Mouse (Mus musculus): Measurements from ENCODE around the gene Mical3. TPM values are rescaled to one million over a fixed set of nuclear protein-coding genes. Genes with fewer than 3 reads are reported as not detected.
A peak's percentile ranks its signal among the peaks of the same experiment; 100 is the strongest.

The Mical3 gene
- 11.8 and 12.8 TPM in 2 replicates for polyA plus RNA-seq (2014; fragmentation: Nextera tagmentation; extraction: Ambion mirVana)

DNA sequence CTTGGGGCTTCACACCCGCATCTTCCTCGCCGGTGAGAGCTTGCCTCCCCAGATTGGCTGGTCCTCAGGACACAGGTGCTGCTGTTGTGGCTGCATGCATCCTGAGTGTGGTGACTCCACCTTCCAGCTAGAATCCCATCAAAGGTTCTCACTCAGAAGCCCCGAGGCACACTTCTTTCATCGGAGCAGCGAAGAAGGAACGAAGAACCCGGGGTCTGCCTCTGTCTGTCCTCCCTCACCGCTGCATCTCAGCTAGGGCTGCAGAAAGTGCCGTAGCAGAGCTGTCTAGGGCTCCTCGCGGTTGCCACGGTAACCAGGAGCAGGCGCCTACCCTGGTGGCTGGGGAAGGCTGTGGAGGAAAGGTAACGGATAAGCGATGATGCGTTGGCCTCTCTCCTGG is at the start of gene Mical3:
Gene Mical3 (minus strand): TSS at position 227 of the 400 bp plus-strand sequence.
- peak; percentile 71 for ATAC-seq (ENCODE audit: low FRiP score)
- WGBS, result 0% methylated on average over 17 of the region's 17 CpGs
- no peak within 1 kb of the TSS for H3K27ac ChIP-seq (ENCODE audit: low read depth, low read length)
- no peaks in the 10 kb centered on the region for H3K36me3 ChIP-seq (ENCODE audit: control insufficient read depth, insufficient read depth, low read length)
- H3K27me3 ChIP-seq (ENCODE audit: control insufficient read depth, insufficient read depth, low read length), result peaks cover 13% of the 10 kb centered on the region; the same call in 1 of the 2 replicates
- H3K9me3 ChIP-seq (ENCODE audit: control insufficient read depth, low read length), result no peaks in the 10 kb centered on the region
- peak; percentile 96 for DNase-seq (ENCODE audit: low spot score, missing footprints)
- peak within 1 kb of the TSS; percentile 59 for H3K9ac ChIP-seq (ENCODE audit: low read length)
- H3K4me2 ChIP-seq, result peak within 1 kb of the TSS; percentile 59
- peak within 1 kb of the TSS; percentile 30 for H3K4me3 ChIP-seq (ENCODE audit: low read depth, low read length)
- peaks cover 14% of the 10 kb centered on the region for H3K4me1 ChIP-seq (ENCODE audit: control insufficient read depth, insufficient read depth, low read length)

GRCm38 (mm10) chr6:121179846-121180245 is 49.0 kb upstream of the Mical3 start:
- no peak overlapping the region for H3K9ac ChIP-seq (ENCODE audit: low read length)
- H3K4me1 ChIP-seq (ENCODE audit: control insufficient read depth, insufficient read depth, low read length), result peaks cover 10% of the 10 kb centered on the region; the same call in 1 of the 2 replicates
- no peaks in the 10 kb centered on the region for H3K27me3 ChIP-seq (ENCODE audit: control insufficient read depth, insufficient read depth, low read length)
- no peak overlapping the region for H3K4me2 ChIP-seq
- ATAC-seq (ENCODE audit: low FRiP score) (no peak), DNase-seq (ENCODE audit: low spot score, missing footprints) (no peak)
- no peak overlapping the region for H3K4me3 ChIP-seq (ENCODE audit: low read depth, low read length)
- H3K36me3 ChIP-seq (ENCODE audit: control insufficient read depth, insufficient read depth, low read length), result no peaks in the 10 kb centered on the region
- H3K9me3 ChIP-seq (ENCODE audit: control insufficient read depth, low read length), result no peaks in the 10 kb centered on the region
- H3K27ac ChIP-seq (ENCODE audit: low read depth, low read length), result no peak overlapping the region
- WGBS, result 77% methylated on average over 7 of the region's 7 CpGs

- no peak for ATAC-seq (ENCODE audit: low FRiP score)
- Histone ChIP-seq H3K4me2 (no peak overlapping the region), H3K36me3 (ENCODE audit: control insufficient read depth, insufficient read depth, low read length) (no peaks in the 10 kb centered on the region), H3K9ac (ENCODE audit: low read length) (no peak overlapping the region), H3K4me1 (ENCODE audit: control insufficient read depth, insufficient read depth, low read length) (0 out of 2 replicates have a peak, but pooled peaks cover 3% of the 10 kb centered on the region), H3K27me3 (ENCODE audit: control insufficient read depth, insufficient read depth, low read length) (no peaks in the 10 kb centered on the region), H3K27ac (ENCODE audit: low read depth, low read length) (no peak overlapping the region), H3K9me3 (ENCODE audit: control insufficient read depth, low read length) (no peaks in the 10 kb centered on the region), H3K4me3 (ENCODE audit: low read depth, low read length) (no peak overlapping the region)
- WGBS, result 59% methylated on average over 7 of the region's 7 CpGs
- DNase-seq (ENCODE audit: low spot score, missing footprints), result peak; percentile 97
Observed at GRCm38 (mm10) chr6:121178700-121179358, 48.0 kb upstream of the Mical3 start.

DNA sequence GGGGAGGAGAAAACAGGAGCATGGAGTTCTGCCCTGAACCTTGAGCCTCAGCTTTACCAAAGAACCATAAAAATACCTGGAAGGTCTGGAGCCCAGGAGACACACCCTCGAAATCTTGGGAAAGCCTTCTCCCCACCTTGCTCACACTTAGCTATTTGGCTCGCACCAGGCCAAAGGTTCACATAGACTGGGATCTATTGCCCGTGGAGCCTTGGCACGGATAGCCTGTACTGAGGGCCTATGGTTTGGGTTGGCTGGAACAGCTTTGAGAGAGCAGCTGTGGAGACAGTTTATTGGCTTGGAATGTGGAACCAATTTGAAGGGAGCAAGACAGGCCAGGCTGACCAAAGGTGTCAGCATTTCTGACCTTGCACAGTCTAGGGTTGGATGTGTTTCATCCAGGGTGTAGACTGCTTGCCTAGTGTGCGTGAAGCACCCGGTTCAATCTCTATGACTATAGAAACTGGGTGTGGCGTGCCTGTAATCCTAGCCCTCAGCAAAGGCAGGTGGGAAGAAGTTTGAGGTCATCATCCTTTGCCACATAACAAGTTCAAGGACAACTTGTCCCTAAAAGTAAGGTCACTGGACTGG is 46.4 kb upstream of the Mical3 start:
- Histone ChIP-seq H3K4me2 (no peak overlapping the region), H3K9me3 (ENCODE audit: control insufficient read depth, low read length) (no peaks in the 10 kb centered on the region), H3K27me3 (ENCODE audit: control insufficient read depth, insufficient read depth, low read length) (no peaks in the 10 kb centered on the region), H3K27ac (ENCODE audit: low read depth, low read length) (no peak overlapping the region), H3K4me1 (ENCODE audit: control insufficient read depth, insufficient read depth, low read length) (0 out of 2 replicates have a peak, but pooled peaks cover 3% of the 10 kb centered on the region), H3K9ac (ENCODE audit: low read length) (no peak overlapping the region), H3K4me3 (ENCODE audit: low read depth, low read length) (no peak overlapping the region), H3K36me3 (ENCODE audit: control insufficient read depth, insufficient read depth, low read length) (no peaks in the 10 kb centered on the region)
- DNase-seq (ENCODE audit: low spot score, missing footprints) (no peak), ATAC-seq (ENCODE audit: low FRiP score) (no peak)
- WGBS, result 85% methylated on average over 7 of the region's 7 CpGs

- Histone ChIP-seq H3K27ac (ENCODE audit: low read depth, low read length) (no peak overlapping the region), H3K36me3 (ENCODE audit: control insufficient read depth, insufficient read depth, low read length) (no peaks in the 10 kb centered on the region), H3K4me3 (ENCODE audit: low read depth, low read length) (no peak overlapping the region), H3K9me3 (ENCODE audit: control insufficient read depth, low read length) (no peaks in the 10 kb centered on the region), H3K4me1 (ENCODE audit: control insufficient read depth, insufficient read depth, low read length) (0 out of 2 replicates have a peak, but pooled peaks cover 3% of the 10 kb centered on the region), H3K9ac (ENCODE audit: low read length) (no peak overlapping the region), H3K4me2 (no peak overlapping the region), H3K27me3 (ENCODE audit: control insufficient read depth, insufficient read depth, low read length) (no peaks in the 10 kb centered on the region)
- DNase-seq (ENCODE audit: low spot score, missing footprints), result no peak
- 87% methylated on average over 4 of the region's 4 CpGs for WGBS
- ATAC-seq (ENCODE audit: low FRiP score), result no peak
Observed at GRCm38 (mm10) chr6:121176731-121177098, 45.9 kb upstream of the Mical3 start.

GRCm38 (mm10) chr6:121176011-121176730 is 45.4 kb upstream of the Mical3 start:
- Histone ChIP-seq H3K4me1 (ENCODE audit: control insufficient read depth, insufficient read depth, low read length) (0 out of 2 replicates have a peak, but pooled peaks cover 3% of the 10 kb centered on the region), H3K36me3 (ENCODE audit: control insufficient read depth, insufficient read depth, low read length) (no peaks in the 10 kb centered on the region), H3K27me3 (ENCODE audit: control insufficient read depth, insufficient read depth, low read length) (no peaks in the 10 kb centered on the region), H3K27ac (ENCODE audit: low read depth, low read length) (no peak overlapping the region), H3K9ac (ENCODE audit: low read length) (no peak overlapping the region), H3K4me2 (no peak overlapping the region), H3K9me3 (ENCODE audit: control insufficient read depth, low read length) (no peaks in the 10 kb centered on the region), H3K4me3 (ENCODE audit: low read depth, low read length) (no peak overlapping the region)
- no peak for ATAC-seq (ENCODE audit: low FRiP score)
- 56% methylated on average over 14 of the region's 14 CpGs for WGBS
- DNase-seq (ENCODE audit: low spot score, missing footprints), result no peak

DNA sequence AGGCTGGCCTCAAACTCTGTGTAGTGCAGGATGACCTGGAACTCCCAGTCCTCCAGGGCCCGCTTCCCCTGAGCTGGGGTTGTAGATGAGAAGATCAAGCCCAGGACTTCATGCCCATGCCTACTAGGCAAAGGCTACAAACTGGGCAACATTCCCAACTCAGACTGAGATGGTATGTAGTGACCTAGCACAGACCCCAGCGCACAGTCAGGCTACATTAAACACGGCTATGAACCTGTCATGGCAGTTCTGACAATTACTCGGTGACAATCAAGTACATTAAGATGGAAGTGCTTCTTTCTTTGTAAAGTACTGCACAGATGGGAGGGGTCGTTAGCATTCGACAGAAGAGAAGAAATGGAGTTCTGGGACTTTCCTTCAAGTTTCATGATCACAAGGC is 44.0 kb upstream of the Mical3 start:
- no peak overlapping the region for H3K9ac ChIP-seq (ENCODE audit: low read length)
- WGBS, result 91% methylated on average over 6 of the region's 6 CpGs

DNA sequence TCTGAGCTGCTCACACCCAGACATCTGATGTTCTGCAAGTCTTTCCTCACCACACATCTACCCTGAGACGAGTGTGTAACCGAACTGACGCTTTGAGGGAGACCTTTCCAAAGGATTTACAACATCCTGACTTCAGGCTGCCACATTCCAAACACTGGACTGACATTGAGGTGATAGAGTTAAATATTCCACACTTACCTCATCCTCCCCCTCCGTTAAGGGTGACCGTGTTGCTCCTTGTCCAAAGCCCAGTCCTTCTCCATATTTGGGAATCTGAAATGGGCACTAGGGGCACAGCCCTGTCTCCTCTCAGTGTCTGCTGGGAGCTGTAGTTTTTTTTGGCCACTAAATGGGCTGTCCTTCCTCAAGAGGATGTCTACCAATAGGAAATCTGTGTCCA is 42.7 kb upstream of the Mical3 start:
- no peak overlapping the region for H3K4me2 ChIP-seq
- 82% methylated on average over 5 of the region's 5 CpGs for WGBS
- no peak for ATAC-seq (ENCODE audit: low FRiP score)

More for the DNA sequence above, 44.0 kb upstream of the Mical3 start:
- H3K36me3 ChIP-seq (ENCODE audit: control insufficient read depth, insufficient read depth, low read length), result no peaks in the 10 kb centered on the region
- DNase-seq (ENCODE audit: low spot score, missing footprints), result no peak
- no peak overlapping the region for H3K4me3 ChIP-seq (ENCODE audit: low read depth, low read length)
- no peaks in the 10 kb centered on the region for H3K9me3 ChIP-seq (ENCODE audit: control insufficient read depth, low read length)
- H3K27ac ChIP-seq (ENCODE audit: low read depth, low read length), result no peak overlapping the region
- ATAC-seq (ENCODE audit: low FRiP score), result no peak
- H3K4me2 ChIP-seq, result no peak overlapping the region
- 0 out of 2 replicates have a peak, but pooled peaks cover 3% of the 10 kb centered on the region for H3K4me1 ChIP-seq (ENCODE audit: control insufficient read depth, insufficient read depth, low read length)
- no peaks in the 10 kb centered on the region for H3K27me3 ChIP-seq (ENCODE audit: control insufficient read depth, insufficient read depth, low read length)

DNA sequence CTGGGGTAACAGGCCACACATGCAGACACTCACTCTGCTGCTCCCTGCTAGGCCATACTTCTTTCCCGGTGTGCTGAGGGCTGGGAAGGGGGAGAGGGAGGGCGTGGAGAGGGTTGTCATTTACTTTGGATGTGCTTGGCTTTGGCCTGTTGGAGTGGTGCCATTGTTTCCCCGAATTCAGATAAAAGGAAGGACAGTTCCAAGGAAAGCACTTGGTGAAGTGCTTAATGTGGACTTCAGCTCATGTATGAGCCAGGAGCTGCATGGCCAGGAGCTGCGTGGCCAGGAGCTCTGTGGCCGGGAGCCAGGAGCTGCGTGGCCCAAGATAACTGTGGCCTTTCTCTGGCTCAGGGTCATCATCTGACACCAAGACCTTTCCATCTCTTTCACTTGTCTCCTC is 40.3 kb upstream of the Mical3 start:
- H3K4me3 ChIP-seq (ENCODE audit: low read depth, low read length), result no peak overlapping the region
- no peak overlapping the region for H3K4me2 ChIP-seq
- H3K4me1 ChIP-seq (ENCODE audit: control insufficient read depth, insufficient read depth, low read length), result no peaks in the 10 kb centered on the region
- WGBS, result 87% methylated on average over 6 of the region's 6 CpGs
- DNase-seq (ENCODE audit: low spot score, missing footprints) (no peak), ATAC-seq (ENCODE audit: low FRiP score) (no peak)
- no peaks in the 10 kb centered on the region for H3K36me3 ChIP-seq (ENCODE audit: control insufficient read depth, insufficient read depth, low read length)
- H3K9ac ChIP-seq (ENCODE audit: low read length), result no peak overlapping the region
- H3K9me3 ChIP-seq (ENCODE audit: control insufficient read depth, low read length), result no peaks in the 10 kb centered on the region
- H3K27ac ChIP-seq (ENCODE audit: low read depth, low read length), result no peak overlapping the region
- no peaks in the 10 kb centered on the region for H3K27me3 ChIP-seq (ENCODE audit: control insufficient read depth, insufficient read depth, low read length)

More for the DNA sequence above, 42.7 kb upstream of the Mical3 start:
- Histone ChIP-seq H3K4me3 (ENCODE audit: low read depth, low read length) (no peak overlapping the region), H3K4me1 (ENCODE audit: control insufficient read depth, insufficient read depth, low read length) (0 out of 2 replicates have a peak, but pooled peaks cover 3% of the 10 kb centered on the region), H3K27me3 (ENCODE audit: control insufficient read depth, insufficient read depth, low read length) (no peaks in the 10 kb centered on the region), H3K36me3 (ENCODE audit: control insufficient read depth, insufficient read depth, low read length) (no peaks in the 10 kb centered on the region), H3K27ac (ENCODE audit: low read depth, low read length) (no peak overlapping the region), H3K9me3 (ENCODE audit: control insufficient read depth, low read length) (no peaks in the 10 kb centered on the region), H3K9ac (ENCODE audit: low read length) (no peak overlapping the region)
- DNase-seq (ENCODE audit: low spot score, missing footprints), result no peak

Measured in midbrain, embryonic 11.5 days (tissue).